Mouse (Mus musculus) MN1 (cell line): ENCODE measurements at regions not wholly inside any gene's neighbourhood (a gene's known extent, or its start where the extent isn't known, plus 50 kb on each side); places are given as distances from the start of the nearest gene placed in this dataset.
"Not testable (repeated sequence)": the region's sequence is repeated elsewhere in the genome, so short reads cannot be mapped to it uniquely, and the experiment has no call there.

ENCODE experiments used
- DNase-seq: peaks from one replicate; pipeline ENCODE4 v3.0.0-alpha.2; 2016; ENCODE audit warnings: low spot score

- DNase-seq: no peak
Measured at GRCm38 (mm10) chr13:81008864-81009766, 125.9 kb downstream of the Arrdc3 start.

- DNase-seq: no peak
Measured at GRCm38 (mm10) chr13:81013953-81014352, 130.8 kb downstream of the Arrdc3 start.

GRCm38 (mm10) chr13:81020106-81020747, 137.0 kb downstream of the Arrdc3 start:
- no peak for DNase-seq

GRCm38 (mm10) chr13:81020811-81021210, 137.6 kb downstream of the Arrdc3 start:
- DNase-seq: no peak

GRCm38 (mm10) chr13:81022410-81022809, 139.2 kb downstream of the Arrdc3 start:
- DNase-seq: no peak

- not testable (repeated sequence) for DNase-seq
Measured at GRCm38 (mm10) chr13:81025241-81025760, 142.1 kb downstream of the Arrdc3 start.

DNA sequence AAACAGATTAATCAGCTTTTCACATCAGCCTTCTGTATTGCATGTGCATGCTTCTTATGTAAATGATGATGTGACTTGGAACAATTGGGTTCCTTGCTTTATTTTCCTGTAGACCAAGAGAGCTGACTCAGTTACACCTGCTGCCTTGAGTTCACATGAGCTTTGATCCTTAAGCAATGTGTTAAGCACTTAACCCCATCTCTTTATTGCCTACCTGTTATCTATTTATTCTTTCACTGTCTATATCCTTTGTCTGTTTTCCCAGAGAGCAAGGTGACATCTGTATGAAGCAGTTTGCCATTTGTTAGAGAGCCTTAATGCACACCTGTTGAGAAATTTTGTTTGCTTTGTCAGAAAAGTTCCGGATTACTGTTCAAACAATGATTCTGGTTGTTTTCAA, 154.1 kb downstream of the Arrdc3 start:
- no peak for DNase-seq

GRCm38 (mm10) chr13:81038736-81039135, 155.6 kb downstream of the Arrdc3 start:
- no peak for DNase-seq

DNA sequence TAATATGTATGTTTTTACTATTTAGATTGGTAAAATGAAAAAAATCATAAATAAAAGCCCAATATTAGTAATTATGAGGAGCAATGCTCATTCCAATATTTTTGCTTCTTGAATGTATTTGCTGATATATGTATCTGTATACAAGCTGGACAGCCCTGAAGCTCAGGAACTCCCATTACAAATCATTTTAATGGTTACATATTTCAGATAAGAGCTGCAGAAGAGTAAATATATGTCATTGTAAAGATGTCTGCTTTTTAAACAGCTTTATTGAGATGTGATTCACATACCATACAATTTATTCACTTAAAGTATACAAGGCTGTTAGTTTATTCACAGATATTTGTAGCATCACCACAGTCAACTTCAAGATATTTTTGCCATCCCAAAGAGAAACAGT, 157.3 kb downstream of the Arrdc3 start:
- no peak for DNase-seq

DNA sequence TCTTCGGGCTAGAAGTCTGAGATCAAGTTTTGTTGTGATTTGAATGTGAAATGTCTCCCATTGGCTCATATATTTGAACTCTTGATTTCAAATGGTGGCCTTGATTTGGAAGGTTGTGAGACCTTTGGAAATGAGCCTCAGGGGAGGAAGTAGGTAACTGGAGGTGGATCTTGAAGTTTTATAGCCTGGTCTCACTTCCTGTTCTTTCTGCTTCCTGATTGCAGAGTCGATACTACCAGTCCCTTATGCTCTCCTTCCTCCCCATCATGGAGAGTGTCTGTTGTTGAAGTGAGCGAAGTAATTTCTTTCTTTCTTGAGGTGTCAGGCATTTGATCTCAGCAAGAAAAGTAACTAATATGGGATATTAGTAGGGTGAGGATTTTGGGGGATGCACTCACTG, 158.5 kb downstream of the Arrdc3 start:
- DNase-seq: no peak
